Mouse (Mus musculus) hindbrain, embryonic 15.5 days (tissue): ENCODE measurements around the gene Dhx37. TPM values are rescaled to one million over a fixed set of nuclear protein-coding genes. Genes with fewer than 3 reads are reported as not detected.
A peak's percentile ranks its signal among the peaks of the same experiment; 100 is the strongest.

Experiments
- ATAC-seq: fragments of 200-750 bp; cut with Nextera tagmentation; 2 replicates; pipeline ENCODE4 v1.8.0; 2017; ENCODE audit warnings: low read depth, moderate number of reproducible peaks, moderate TSS enrichment; ENCODE audit not compliant: low FRiP score
- H3K27ac ChIP-seq: fragments of 300-500 bp; sonication (generic); replicated peaks from 2 replicates; pipeline ENCODE4 v1.5.1; 2015; ENCODE audit warnings: mild to moderate bottlenecking, inconsistent platforms
- H3K27me3 ChIP-seq: fragments of 300-500 bp; sonication (generic); 2 replicates; pipeline ENCODE4 v1.6.1; 2015; ENCODE audit warnings: control low read depth, inconsistent platforms
- H3K36me3 ChIP-seq: fragments of 300-500 bp; sonication (generic); 2 replicates; pipeline ENCODE4 v1.6.1; 2015; ENCODE audit warnings: control low read depth, inconsistent platforms
- H3K4me1 ChIP-seq: fragments of 300-500 bp; sonication (generic); replicated peaks from 2 replicates; pipeline ENCODE4 v1.6.1; 2015; ENCODE audit warnings: control low read depth, inconsistent platforms
- H3K4me2 ChIP-seq: fragments of 300-500 bp; sonication (generic); 2 replicates; pipeline ENCODE4 v1.6.1; 2015; ENCODE audit warnings: moderate library complexity, mild to moderate bottlenecking, inconsistent platforms
- H3K4me3 ChIP-seq: fragments of 300-500 bp; sonication (generic); 2 replicates; pipeline ENCODE4 v1.5.1; 2015; ENCODE audit warnings: mild to moderate bottlenecking, inconsistent platforms
- H3K9ac ChIP-seq: fragments of 300-500 bp; sonication (generic); 2 replicates; pipeline ENCODE4 v1.6.1; 2015; ENCODE audit warnings: inconsistent platforms
- H3K9me3 ChIP-seq: fragments of 300-500 bp; sonication (generic); 2 replicates; pipeline ENCODE4 v1.6.1; 2016; ENCODE audit warnings: control low read depth, inconsistent platforms
- WGBS: fragments of 180-500 bp; shearing (Covaris S2); methylation state at CpG from one replicate; pipeline ENCODE4 v1.1.7; 2015; 5-methylcytosine and 5-hydroxymethylcytosine counted together
- polyA plus RNA-seq: library from polyadenylated mRNA; unstranded; fragments of >200 nt; fragmentation: Nextera tagmentation; extraction: Ambion mirVana; gene quantifications from 2 replicates; pipeline ENCODE4 v1.2.1, GENCODE M21; 2015

The Dhx37 gene
- polyA plus RNA-seq: 10.9 and 11.6 TPM in 2 replicates

- H3K4me1 ChIP-seq: peaks cover 13% of the 10 kb centered on the region
- ATAC-seq: peak; percentile 96
- WGBS: under 1% methylated on average over 46 of the region's 46 CpGs
- peak within 1 kb of the TSS; percentile 83 for H3K9ac ChIP-seq
- H3K4me3 ChIP-seq: peak within 1 kb of the TSS; percentile 84
- no peaks in the 10 kb centered on the region for H3K27me3 ChIP-seq
- peak within 1 kb of the TSS; percentile 81 for H3K4me2 ChIP-seq
- no peaks in the 10 kb centered on the region for H3K9me3 ChIP-seq
- H3K27ac ChIP-seq: peak within 1 kb of the TSS; percentile 78
- H3K36me3 ChIP-seq: peaks cover 25% of the 10 kb centered on the region
Observed at GRCm38 (mm10) chr5:125433793-125434337, at the start of gene Dhx37. Gene Dhx37 (minus strand): TSS chr5:125434121.

DNA sequence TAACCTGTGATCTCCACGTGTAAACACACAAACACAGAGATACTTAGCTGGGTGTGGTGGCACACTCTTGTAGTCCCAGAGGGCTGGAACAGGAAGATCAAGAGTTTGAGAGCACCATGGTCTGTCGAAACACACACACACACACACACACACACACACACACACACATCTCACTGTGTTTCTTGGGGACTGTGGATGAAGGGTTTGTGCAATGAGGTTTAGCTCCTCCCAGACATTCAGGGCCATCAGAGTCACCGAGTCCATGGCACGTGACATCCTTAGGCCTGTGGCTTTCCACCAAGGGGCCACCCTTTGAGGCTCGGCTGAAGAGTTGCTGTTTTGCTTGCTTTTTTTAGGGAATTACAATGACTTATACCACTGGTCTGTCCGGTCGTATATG is 48.6 kb upstream of the Dhx37 start:
- Histone ChIP-seq H3K27ac (no peak overlapping the region), H3K4me3 (no peak overlapping the region), H3K36me3 (peaks cover 25% of the 10 kb centered on the region), H3K27me3 (no peaks in the 10 kb centered on the region), H3K9me3 (no peaks in the 10 kb centered on the region), H3K4me2 (no peak overlapping the region), H3K4me1 (peaks cover 35% of the 10 kb centered on the region), H3K9ac (no peak overlapping the region)
- 91% methylated on average over 7 of the region's 7 CpGs for WGBS
- ATAC-seq: no peak

DNA sequence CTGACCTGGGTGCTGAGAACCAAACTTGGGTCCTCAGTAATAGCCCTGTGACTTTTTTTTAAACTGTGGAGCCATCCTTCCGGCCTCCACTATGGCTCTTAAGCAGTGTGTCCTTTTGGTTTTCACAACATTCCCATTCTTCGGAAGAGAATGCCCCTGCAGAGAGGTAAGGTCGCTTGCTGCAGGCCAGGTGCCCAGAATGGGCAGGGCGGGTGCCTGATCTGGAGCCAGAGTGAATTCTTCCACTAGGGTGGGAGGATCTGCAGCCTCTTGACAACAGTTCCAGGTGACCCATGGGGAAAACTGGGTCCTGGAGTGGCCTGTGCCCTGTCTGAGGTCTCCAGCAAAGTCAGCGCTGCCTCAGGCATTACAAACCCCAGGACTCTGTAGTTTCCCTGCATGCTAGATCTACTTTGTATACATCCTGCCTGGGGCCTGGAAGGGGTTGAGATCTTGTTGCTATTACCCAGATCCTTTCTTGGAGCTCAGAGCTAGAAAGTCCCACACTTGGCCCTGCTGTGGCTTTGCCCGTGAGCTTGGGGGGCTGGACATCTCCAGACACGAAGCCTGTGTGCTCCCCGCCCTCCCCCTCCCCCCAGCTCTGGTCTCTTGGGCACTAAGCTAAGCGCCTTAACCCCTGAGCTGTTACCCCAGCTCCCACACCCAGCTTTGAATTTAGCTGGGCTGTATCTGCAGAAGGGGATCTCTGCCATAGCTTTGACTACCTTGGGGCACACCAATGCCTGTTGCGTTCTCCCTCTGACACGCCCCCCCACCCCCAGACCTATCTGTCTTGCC is 46.7 kb upstream of the Dhx37 start:
- peaks cover 25% of the 10 kb centered on the region for H3K36me3 ChIP-seq
- H3K4me1 ChIP-seq: peaks cover 40% of the 10 kb centered on the region
- 82% methylated on average over 11 of the region's 11 CpGs for WGBS
- H3K4me3 ChIP-seq: no peak overlapping the region
- H3K27me3 ChIP-seq: no peaks in the 10 kb centered on the region
- no peaks in the 10 kb centered on the region for H3K9me3 ChIP-seq
- H3K9ac ChIP-seq: no peak overlapping the region
- no peak overlapping the region for H3K4me2 ChIP-seq
- no peak overlapping the region for H3K27ac ChIP-seq
- ATAC-seq: no peak

GRCm38 (mm10) chr5:125479376-125479775 is 45.5 kb upstream of the Dhx37 start:
- no peak overlapping the region for H3K9ac ChIP-seq
- peaks cover 19% of the 10 kb centered on the region for H3K36me3 ChIP-seq
- H3K4me1 ChIP-seq: peaks cover 44% of the 10 kb centered on the region
- no peak overlapping the region for H3K4me2 ChIP-seq
- no peaks in the 10 kb centered on the region for H3K9me3 ChIP-seq
- H3K27me3 ChIP-seq: no peaks in the 10 kb centered on the region
- WGBS: 98% methylated on average over 3 of the region's 3 CpGs
- no peak overlapping the region for H3K4me3 ChIP-seq
- no peak for ATAC-seq
- H3K27ac ChIP-seq: no peak overlapping the region

DNA sequence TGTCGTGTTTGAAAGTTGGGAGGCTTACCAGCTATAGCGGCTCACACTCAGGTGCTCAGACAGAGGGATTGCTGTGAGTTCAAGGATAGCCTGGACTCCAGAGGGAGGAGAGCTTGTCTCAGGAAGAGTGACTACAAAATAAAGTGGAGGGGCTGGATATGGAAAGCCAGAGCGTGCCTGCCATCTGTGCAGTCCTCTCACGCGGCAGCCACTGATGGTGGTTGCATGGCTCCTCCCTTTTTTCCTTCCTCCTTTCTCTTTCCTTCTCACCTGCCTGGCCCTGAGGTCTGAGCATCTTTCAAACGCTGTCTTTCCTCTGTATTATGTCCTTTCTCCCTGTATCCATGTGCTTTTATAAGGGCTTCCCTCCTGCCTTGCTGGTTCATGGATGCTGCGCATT is 44.1 kb upstream of the Dhx37 start:
- Histone ChIP-seq H3K9me3 (no peaks in the 10 kb centered on the region), H3K9ac (no peak overlapping the region), H3K27me3 (no peaks in the 10 kb centered on the region), H3K36me3 (peaks cover 9% of the 10 kb centered on the region), H3K4me2 (peak overlapping the region; percentile 80), H3K4me3 (no peak overlapping the region), H3K27ac (no peak overlapping the region), H3K4me1 (peaks cover 44% of the 10 kb centered on the region)
- 83% methylated on average over 7 of the region's 7 CpGs for WGBS
- no peak for ATAC-seq

DNA sequence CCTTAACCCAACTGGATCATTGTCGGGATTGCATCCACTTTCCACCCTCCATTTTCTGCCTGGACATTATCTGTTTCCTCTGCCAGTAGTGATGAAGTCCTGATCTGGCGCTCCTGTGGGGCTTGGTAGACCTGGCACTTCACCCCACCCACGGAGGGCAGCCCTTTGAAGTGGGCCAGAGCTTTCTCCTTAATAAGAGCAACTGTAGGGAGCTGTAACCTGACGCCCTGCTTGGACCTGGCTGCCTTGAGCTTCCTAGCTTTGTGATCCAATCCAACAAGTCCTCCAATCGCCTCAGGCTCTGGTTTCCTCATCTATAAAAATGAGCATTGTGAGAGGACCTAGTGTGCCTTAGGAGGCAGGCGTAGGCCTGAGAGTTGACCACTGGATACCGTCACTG is 43.6 kb upstream of the Dhx37 start:
- peaks cover 44% of the 10 kb centered on the region for H3K4me1 ChIP-seq
- WGBS: 71% methylated on average over 7 of the region's 7 CpGs
- H3K9ac ChIP-seq: peak overlapping the region; percentile 96
- H3K9me3 ChIP-seq: no peaks in the 10 kb centered on the region
- H3K4me3 ChIP-seq: peak overlapping the region; percentile 91
- H3K27ac ChIP-seq: no peak overlapping the region
- peak overlapping the region; percentile 80 for H3K4me2 ChIP-seq
- H3K27me3 ChIP-seq: no peaks in the 10 kb centered on the region
- peaks cover 4% of the 10 kb centered on the region; the same call in 1 of the 2 replicates for H3K36me3 ChIP-seq
- ATAC-seq: no peak

DNA sequence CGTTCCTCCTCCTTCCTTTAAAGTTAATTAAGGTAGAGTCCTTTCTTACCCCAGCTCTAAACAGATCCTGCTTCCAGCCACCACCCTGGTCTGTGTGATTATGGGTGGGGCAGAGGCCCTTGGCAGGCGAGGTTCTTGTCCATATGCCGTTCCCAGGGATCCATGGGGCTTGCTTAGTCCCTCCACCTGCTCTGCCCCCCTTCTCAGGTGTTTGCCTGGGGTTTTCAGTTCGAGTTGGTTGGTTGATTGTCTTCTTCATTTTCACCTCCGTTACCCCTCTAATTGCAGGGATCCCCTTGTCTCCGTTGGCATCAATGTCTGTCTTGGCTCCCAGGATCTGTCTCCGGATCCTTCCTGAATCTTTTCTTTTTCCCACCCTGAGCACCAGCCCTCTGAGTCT is 42.9 kb upstream of the Dhx37 start:
- Histone ChIP-seq H3K4me1 (peaks cover 44% of the 10 kb centered on the region), H3K9ac (peak overlapping the region; percentile 96), H3K36me3 (no peaks in the 10 kb centered on the region), H3K4me2 (peak overlapping the region; percentile 80), H3K27ac (peak overlapping the region; percentile 90; the same call in 1 of the 2 replicates), H3K4me3 (peak overlapping the region; percentile 91), H3K9me3 (no peaks in the 10 kb centered on the region), H3K27me3 (no peaks in the 10 kb centered on the region)
- 59% methylated on average over 7 of the region's 7 CpGs for WGBS
- ATAC-seq: no peak

- H3K36me3 ChIP-seq: no peaks in the 10 kb centered on the region
- no peak for ATAC-seq
- peak overlapping the region; percentile 80 for H3K4me2 ChIP-seq
- H3K9me3 ChIP-seq: no peaks in the 10 kb centered on the region
- peaks cover 44% of the 10 kb centered on the region for H3K4me1 ChIP-seq
- peak overlapping the region; percentile 91 for H3K4me3 ChIP-seq
- WGBS: 6% methylated on average over 5 of the region's 5 CpGs
- peak overlapping the region; percentile 90 for H3K27ac ChIP-seq
- no peaks in the 10 kb centered on the region for H3K27me3 ChIP-seq
- H3K9ac ChIP-seq: peak overlapping the region; percentile 96
Observed at GRCm38 (mm10) chr5:125476286-125476625, 42.3 kb upstream of the Dhx37 start.

DNA sequence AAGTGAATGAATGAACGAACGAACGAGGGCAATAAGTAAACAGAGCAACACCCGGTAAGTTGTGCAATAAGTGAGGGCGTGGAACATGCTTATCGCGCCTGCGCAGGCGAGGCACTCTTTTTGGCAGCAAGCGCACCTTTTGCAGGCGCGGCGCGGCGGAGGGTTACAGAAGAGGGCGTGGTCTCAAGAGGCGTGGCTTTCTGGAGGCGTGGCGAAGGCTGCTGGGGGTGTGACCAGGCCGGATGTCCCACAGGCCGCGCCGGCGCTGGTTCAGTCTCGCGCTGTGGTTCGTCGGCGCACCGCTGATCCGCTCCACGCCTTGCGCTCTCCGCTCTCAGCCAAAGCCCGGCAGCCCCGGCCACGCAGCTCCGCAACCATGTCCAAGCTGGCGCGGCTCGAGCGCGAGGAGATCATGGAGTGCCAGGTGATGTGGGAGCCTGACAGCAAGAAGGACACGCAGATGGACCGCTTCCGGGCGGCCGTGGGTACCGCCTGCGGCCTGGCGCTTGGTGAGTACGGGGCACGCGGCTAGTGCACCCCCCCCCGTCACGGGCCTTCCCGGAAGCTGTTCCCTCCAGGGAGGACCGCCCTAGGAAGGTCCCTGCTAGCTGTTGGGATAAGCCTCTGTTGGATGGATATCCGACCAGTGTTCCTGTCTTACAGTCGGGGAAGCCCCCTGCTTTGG is 41.8 kb upstream of the Dhx37 start, which contains the start of gene Aacs:
Gene Aacs, plus strand, starts transcription at position 214 of the 685 bp plus-strand sequence.
- peak within 1 kb of the TSS; percentile 80 for H3K4me2 ChIP-seq
- peak within 1 kb of the TSS; percentile 91 for H3K4me3 ChIP-seq
- peak within 1 kb of the TSS; percentile 90 for H3K27ac ChIP-seq
- H3K4me1 ChIP-seq: peaks cover 44% of the 10 kb centered on the region
- peak within 1 kb of the TSS; percentile 96 for H3K9ac ChIP-seq
- ATAC-seq: peak; percentile 91
- no peaks in the 10 kb centered on the region for H3K9me3 ChIP-seq
- no peaks in the 10 kb centered on the region for H3K27me3 ChIP-seq
- under 1% methylated on average over 60 of the region's 60 CpGs for WGBS
- H3K36me3 ChIP-seq: no peaks in the 10 kb centered on the region

- no peak for ATAC-seq
- Histone ChIP-seq H3K36me3 (no peaks in the 10 kb centered on the region), H3K27me3 (no peaks in the 10 kb centered on the region), H3K4me3 (peak overlapping the region; percentile 91), H3K9me3 (no peaks in the 10 kb centered on the region), H3K4me1 (peaks cover 40% of the 10 kb centered on the region), H3K9ac (peak overlapping the region; percentile 25; the same call in 1 of the 2 replicates), H3K27ac (peak overlapping the region; percentile 90), H3K4me2 (peak overlapping the region; percentile 80)
- WGBS: 62% methylated on average over 12 of the region's 12 CpGs
Observed at GRCm38 (mm10) chr5:125475030-125475429, 41.1 kb upstream of the Dhx37 start.

GRCm38 (mm10) chr5:125472796-125473475 is 39.0 kb upstream of the Dhx37 start:
- Histone ChIP-seq H3K9me3 (no peaks in the 10 kb centered on the region), H3K4me3 (no peak overlapping the region), H3K27me3 (no peaks in the 10 kb centered on the region), H3K27ac (no peak overlapping the region), H3K36me3 (no peaks in the 10 kb centered on the region), H3K9ac (no peak overlapping the region), H3K4me2 (no peak overlapping the region), H3K4me1 (peaks cover 22% of the 10 kb centered on the region)
- WGBS: 82% methylated on average over 9 of the region's 9 CpGs
- ATAC-seq: no peak
